Mouse (Mus musculus): ENCODE data around the gene Agpat4. TPM values are rescaled to one million over a fixed set of nuclear protein-coding genes. Genes with fewer than 3 reads are reported as not detected.

Gene Agpat4
- polyA plus RNA-seq, 1 experiment: not detected

GRCm38 (mm10) chr17:12204246-12204645, 85.7 kb downstream of the Agpat4 start:
- TF ChIP-seq POLR2A (IDR thresholded peaks at IDR 0.05; ENCODE audit: insufficient read depth, low read depth, low read length): no peak
- TF ChIP-seq CTCF (IDR thresholded peaks at IDR 0.05; ENCODE audit: insufficient read depth, low read depth, low read length): no peak
- peaks cover 46% of the 10 kb centered on the region for H3K4me1 ChIP-seq (ENCODE audit: control insufficient read depth, insufficient read depth, low read length)
- no peak overlapping the region for H3K4me3 ChIP-seq (ENCODE audit: insufficient read depth, low read depth, low read length)
- WGBS: 73% methylated on average over 3 of the region's 3 CpGs
- H3K27ac ChIP-seq (ENCODE audit: insufficient read depth, low read depth, low read length): no peak overlapping the region

DNA sequence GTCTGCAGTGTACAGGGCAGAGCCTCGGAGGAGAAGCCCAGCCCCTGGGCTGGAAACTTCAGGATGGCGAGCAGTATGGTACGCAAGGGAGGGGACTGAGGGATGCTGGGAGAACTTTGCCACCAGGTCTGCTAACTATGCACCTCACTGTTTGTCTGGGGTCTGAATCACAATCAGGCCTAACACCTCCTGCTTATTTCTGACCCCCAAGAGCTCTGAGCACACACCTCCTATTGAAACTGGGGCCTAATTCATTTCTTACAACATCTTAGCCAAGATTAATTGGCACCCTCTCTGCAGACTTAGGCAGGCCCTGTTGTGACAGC, 86.1 kb downstream of the Agpat4 start:
- WGBS: 84% methylated on average over 3 of the region's 3 CpGs
- H3K4me1 ChIP-seq (ENCODE audit: control insufficient read depth, insufficient read depth, low read length): peaks cover 48% of the 10 kb centered on the region
- no peak for TF ChIP-seq POLR2A (IDR thresholded peaks at IDR 0.05; ENCODE audit: insufficient read depth, low read depth, low read length)
- TF ChIP-seq CTCF (IDR thresholded peaks at IDR 0.05; ENCODE audit: insufficient read depth, low read depth, low read length): no peak
- no peak overlapping the region for H3K4me3 ChIP-seq (ENCODE audit: insufficient read depth, low read depth, low read length)
- H3K27ac ChIP-seq (ENCODE audit: insufficient read depth, low read depth, low read length): 0 out of 2 replicates have a peak overlapping the region, but pooled peaks have one; percentile 49

DNA sequence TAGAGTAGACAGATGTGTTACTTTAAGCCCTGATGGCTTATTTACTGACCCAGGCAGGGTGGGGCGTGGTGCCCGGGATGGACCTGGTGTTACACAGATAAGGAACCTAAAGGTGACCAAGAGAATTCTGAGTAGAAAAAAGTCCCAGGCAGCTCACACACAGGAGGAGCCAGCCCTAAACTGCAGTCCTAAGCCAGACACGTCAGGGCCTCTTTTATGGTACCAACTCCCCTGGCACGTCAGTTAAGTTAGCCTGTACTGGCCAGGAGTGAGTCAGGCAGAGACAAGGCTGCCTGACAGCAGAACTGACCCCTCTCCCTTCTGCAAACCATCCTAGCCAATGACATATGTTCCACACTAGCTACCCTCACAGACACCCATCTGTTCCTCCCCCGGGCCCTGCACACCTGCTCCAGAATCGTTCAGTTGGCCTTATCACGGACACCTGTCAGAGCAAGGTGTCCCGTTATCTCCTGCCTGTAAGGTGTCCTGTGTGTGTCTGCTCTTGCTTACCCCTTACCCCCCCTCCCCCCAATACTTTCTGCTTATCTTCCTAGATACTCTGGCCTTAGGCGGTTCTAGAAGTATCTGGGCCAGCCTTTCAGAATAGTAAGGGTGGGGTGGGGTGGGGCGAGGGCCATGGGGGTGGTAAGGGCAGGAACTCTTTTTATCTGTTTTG, 86.7 kb downstream of the Agpat4 start:
- TF ChIP-seq CTCF (IDR thresholded peaks at IDR 0.05; ENCODE audit: insufficient read depth, low read depth, low read length) (no peak), POLR2A (IDR thresholded peaks at IDR 0.05; ENCODE audit: insufficient read depth, low read depth, low read length) (no peak)
- no peak overlapping the region for H3K4me3 ChIP-seq (ENCODE audit: insufficient read depth, low read depth, low read length)
- whole genome bisulfite sequencing: 66% methylated on average over 10 of the region's 10 CpGs
- peaks cover 49% of the 10 kb centered on the region for H3K4me1 ChIP-seq (ENCODE audit: control insufficient read depth, insufficient read depth, low read length)
- H3K27ac ChIP-seq (ENCODE audit: insufficient read depth, low read depth, low read length): peak overlapping the region; percentile 49; the same call in 1 of the 2 replicates

DNA sequence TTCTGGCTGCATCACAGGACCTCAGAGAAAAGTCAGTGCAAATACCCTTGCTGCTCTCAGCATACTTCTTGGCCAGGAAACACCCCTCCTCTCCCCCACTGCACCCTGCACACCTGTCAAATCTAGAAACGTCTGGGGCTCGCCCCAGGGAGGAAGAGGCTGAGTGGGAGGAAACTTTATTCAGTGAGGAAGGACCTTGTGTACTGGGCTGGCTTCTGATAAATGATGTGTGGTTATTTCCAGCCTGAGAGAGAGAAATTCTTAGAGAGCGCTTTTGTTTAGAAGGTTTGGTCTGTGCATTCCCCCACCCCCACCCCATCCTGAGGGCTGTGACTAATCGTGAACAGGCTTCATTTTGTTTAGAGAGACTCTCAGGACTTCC, 87.2 kb downstream of the Agpat4 start:
- Histone ChIP-seq H3K4me1 (ENCODE audit: control insufficient read depth, insufficient read depth, low read length) (peaks cover 49% of the 10 kb centered on the region), H3K4me3 (ENCODE audit: insufficient read depth, low read depth, low read length) (no peak overlapping the region), H3K27ac (ENCODE audit: insufficient read depth, low read depth, low read length) (peak overlapping the region; percentile 57)
- no peak for TF ChIP-seq POLR2A (IDR thresholded peaks at IDR 0.05; ENCODE audit: insufficient read depth, low read depth, low read length)
- no peak for TF ChIP-seq CTCF (IDR thresholded peaks at IDR 0.05; ENCODE audit: insufficient read depth, low read depth, low read length)
- WGBS: 13% methylated on average over 4 of the region's 4 CpGs

DNA sequence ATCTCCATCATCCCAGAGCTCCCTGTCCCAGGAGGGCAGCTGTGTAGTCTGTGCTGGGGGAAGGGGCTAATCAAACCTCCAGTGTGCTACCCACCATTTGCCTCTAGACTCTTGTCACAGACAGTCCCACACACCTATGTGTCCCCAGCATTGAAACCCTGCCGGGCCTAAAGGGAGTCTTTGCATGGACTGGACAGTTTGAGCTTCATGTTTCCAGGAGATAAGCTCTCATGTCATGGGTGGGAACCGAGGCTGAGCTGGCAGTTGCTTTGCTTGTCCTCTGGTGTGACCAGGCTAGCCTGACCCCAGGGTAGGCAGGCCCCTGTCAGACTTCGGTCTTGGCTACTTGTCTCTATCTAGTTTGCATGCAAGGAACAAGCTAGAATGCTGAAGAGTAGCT, 87.7 kb downstream of the Agpat4 start:
- TF ChIP-seq CTCF (IDR thresholded peaks at IDR 0.05; ENCODE audit: insufficient read depth, low read depth, low read length): no peak
- no peak for TF ChIP-seq POLR2A (IDR thresholded peaks at IDR 0.05; ENCODE audit: insufficient read depth, low read depth, low read length)
- Histone ChIP-seq H3K4me3 (ENCODE audit: insufficient read depth, low read depth, low read length) (no peak overlapping the region), H3K27ac (ENCODE audit: insufficient read depth, low read depth, low read length) (peak overlapping the region; percentile 57), H3K4me1 (ENCODE audit: control insufficient read depth, insufficient read depth, low read length) (peaks cover 49% of the 10 kb centered on the region)
- 66% methylated on average over 3 of the region's 3 CpGs for whole genome bisulfite sequencing

- Histone ChIP-seq H3K27ac (ENCODE audit: insufficient read depth, low read depth, low read length) (no peak overlapping the region), H3K4me3 (ENCODE audit: insufficient read depth, low read depth, low read length) (no peak overlapping the region), H3K4me1 (ENCODE audit: control insufficient read depth, insufficient read depth, low read length) (peaks cover 48% of the 10 kb centered on the region)
- TF ChIP-seq CTCF (IDR thresholded peaks at IDR 0.05; ENCODE audit: insufficient read depth, low read depth, low read length): no peak
- 16% methylated on average over 1 of the region's 1 CpGs for WGBS
These were observed 88.6 kb downstream of the Agpat4 start for GRCm38 (mm10) chr17:12207022-12207548.

DNA sequence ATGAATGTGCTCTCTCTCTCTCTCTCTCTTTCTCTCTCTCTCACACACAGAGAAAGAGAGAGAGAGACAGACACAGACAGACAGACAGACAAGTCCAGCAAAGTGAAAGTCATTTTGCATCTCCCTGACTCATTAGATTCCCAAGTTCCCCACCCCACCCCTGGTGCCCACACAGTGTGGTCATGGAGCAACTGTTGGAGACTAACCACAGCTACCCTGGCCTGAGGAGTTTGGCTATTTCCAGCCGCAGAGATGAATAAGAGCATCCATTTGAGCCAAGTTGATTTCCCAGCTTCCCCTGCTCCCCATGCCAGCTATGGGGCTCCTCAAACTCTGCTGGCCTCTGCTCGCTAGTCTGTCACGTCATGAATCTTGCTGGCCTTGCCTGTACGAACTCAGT, 91.0 kb downstream of the Agpat4 start:
- H3K27ac ChIP-seq (ENCODE audit: insufficient read depth, low read depth, low read length): no peak overlapping the region
- H3K4me3 ChIP-seq (ENCODE audit: insufficient read depth, low read depth, low read length): no peak overlapping the region
- 86% methylated on average over 4 of the region's 4 CpGs for WGBS
- H3K4me1 ChIP-seq (ENCODE audit: control insufficient read depth, insufficient read depth, low read length): peaks cover 30% of the 10 kb centered on the region
- TF ChIP-seq CTCF (IDR thresholded peaks at IDR 0.05; ENCODE audit: insufficient read depth, low read depth, low read length): no peak

GRCm38 (mm10) chr17:12210544-12211132, 92.1 kb downstream of the Agpat4 start:
- TF ChIP-seq POLR2A (IDR thresholded peaks at IDR 0.05; ENCODE audit: insufficient read depth, low read depth, low read length): no peak
- TF ChIP-seq CTCF (IDR thresholded peaks at IDR 0.05; ENCODE audit: insufficient read depth, low read depth, low read length): peak; percentile 99
- WGBS: 32% methylated on average over 8 of the region's 8 CpGs
- Histone ChIP-seq H3K4me3 (ENCODE audit: insufficient read depth, low read depth, low read length) (no peak overlapping the region), H3K27ac (ENCODE audit: insufficient read depth, low read depth, low read length) (no peak overlapping the region), H3K4me1 (ENCODE audit: control insufficient read depth, insufficient read depth, low read length) (peaks cover 21% of the 10 kb centered on the region)

- Histone ChIP-seq H3K27ac (ENCODE audit: insufficient read depth, low read depth, low read length) (no peak overlapping the region), H3K4me3 (ENCODE audit: insufficient read depth, low read depth, low read length) (no peak overlapping the region), H3K4me1 (ENCODE audit: control insufficient read depth, insufficient read depth, low read length) (peaks cover 16% of the 10 kb centered on the region)
- TF ChIP-seq POLR2A (IDR thresholded peaks at IDR 0.05; ENCODE audit: insufficient read depth, low read depth, low read length) (no peak), CTCF (IDR thresholded peaks at IDR 0.05; ENCODE audit: insufficient read depth, low read depth, low read length) (no peak)
- 83% methylated on average over 11 of the region's 11 CpGs for WGBS
These were observed 93.4 kb downstream of the Agpat4 start for GRCm38 (mm10) chr17:12211890-12212289.

Measured in olfactory bulb, adult 2 months (tissue).